Mouse (Mus musculus) E14TG2a.4 (cell line): Measurements from ENCODE around the gene Vsx2.

Experiments used
- H3K27me3 ChIP-seq: 2 replicates; pipeline ENCODE4 v1.6.1; 2014; ENCODE audit warnings: low read length, control low read depth; ENCODE audit not compliant: insufficient read depth
- H3K36me3 ChIP-seq: 2 replicates; pipeline ENCODE4 v1.6.1; 2014; ENCODE audit warnings: low read length, control low read depth; ENCODE audit not compliant: insufficient read depth
- H3K4me1 ChIP-seq: replicated peaks from 2 replicates; pipeline ENCODE4 v1.6.1; 2014; ENCODE audit warnings: low read depth, low read length, control low read depth
- H3K4me3 ChIP-seq: replicated peaks from 2 replicates; pipeline ENCODE4 v1.5.1; 2014; ENCODE audit warnings: mild to moderate bottlenecking, low read length
- H3K9me3 ChIP-seq: 2 replicates; pipeline ENCODE4 v1.6.1; 2014; ENCODE audit warnings: low read length, control low read depth
- CTCF ChIP-seq: conservative IDR thresholded peaks from 2 replicates; pipeline ENCODE4 v1.5.1; 2014; ENCODE audit warnings: low read length
- NANOG ChIP-seq: IDR thresholded peaks from 2 replicates; pipeline ENCODE4 v1.6.1; 2014; ENCODE audit warnings: borderline replicate concordance, low read length, mixed read lengths
- POU5F1 ChIP-seq: IDR thresholded peaks from 2 replicates; pipeline ENCODE4 v1.6.1; 2014; ENCODE audit warnings: low read length, borderline replicate concordance

The Vsx2 gene

GRCm38 (mm10) chr12:84567576-84567975 is 2.0 kb upstream of the Vsx2 start:
- no peaks in the 10 kb centered on the region for H3K9me3 ChIP-seq
- TF ChIP-seq POU5F1 = no peak
- no peak for TF ChIP-seq CTCF
- no peak for TF ChIP-seq NANOG
- peaks cover 65% of the 10 kb centered on the region for H3K4me1 ChIP-seq
- H3K4me3 ChIP-seq = no peak overlapping the region
- H3K36me3 ChIP-seq = no peaks in the 10 kb centered on the region
- peaks cover 52% of the 10 kb centered on the region for H3K27me3 ChIP-seq

GRCm38 (mm10) chr12:84569976-84570693 is 573 bp downstream of the Vsx2 start:
- peaks cover 52% of the 10 kb centered on the region for H3K4me1 ChIP-seq
- no peaks in the 10 kb centered on the region for H3K36me3 ChIP-seq
- H3K4me3 ChIP-seq = peak overlapping the region; percentile 66
- TF ChIP-seq NANOG = no peak
- no peak for TF ChIP-seq POU5F1
- TF ChIP-seq CTCF = no peak
- H3K27me3 ChIP-seq = peaks cover 75% of the 10 kb centered on the region
- no peaks in the 10 kb centered on the region for H3K9me3 ChIP-seq

- H3K9me3 ChIP-seq = no peaks in the 10 kb centered on the region
- peaks cover 81% of the 10 kb centered on the region for H3K27me3 ChIP-seq
- H3K36me3 ChIP-seq = no peaks in the 10 kb centered on the region
- peaks cover 52% of the 10 kb centered on the region for H3K4me1 ChIP-seq
- no peak for TF ChIP-seq NANOG
- peak overlapping the region; percentile 66 for H3K4me3 ChIP-seq
Measured at GRCm38 (mm10) chr12:84570694-84571415, 1.3 kb downstream of the Vsx2 start.

GRCm38 (mm10) chr12:84571466-84572340 is 2.1 kb downstream of the Vsx2 start:
- TF ChIP-seq NANOG (no peak), CTCF (no peak), POU5F1 (no peak)
- H3K27me3 ChIP-seq = peaks cover 88% of the 10 kb centered on the region
- no peaks in the 10 kb centered on the region for H3K36me3 ChIP-seq
- H3K9me3 ChIP-seq = no peaks in the 10 kb centered on the region
- H3K4me1 ChIP-seq = peaks cover 52% of the 10 kb centered on the region
- peak overlapping the region; percentile 66 for H3K4me3 ChIP-seq

- H3K27me3 ChIP-seq = peaks cover 94% of the 10 kb centered on the region
- no peak for TF ChIP-seq CTCF
- TF ChIP-seq POU5F1 = no peak
- H3K36me3 ChIP-seq = no peaks in the 10 kb centered on the region
Measured at GRCm38 (mm10) chr12:84572341-84572720, 2.8 kb downstream of the Vsx2 start.

GRCm38 (mm10) chr12:84573094-84573493 is 3.5 kb downstream of the Vsx2 start:
- Histone ChIP-seq H3K4me3 (no peak overlapping the region), H3K4me1 (peaks cover 43% of the 10 kb centered on the region), H3K9me3 (no peaks in the 10 kb centered on the region), H3K36me3 (no peaks in the 10 kb centered on the region), H3K27me3 (peaks cover 88% of the 10 kb centered on the region)
- no peak for TF ChIP-seq POU5F1
- no peak for TF ChIP-seq NANOG
- TF ChIP-seq CTCF = no peak

More at GRCm38 (mm10) chr12:84572341-84572720, 2.8 kb downstream of the Vsx2 start:
- Histone ChIP-seq H3K4me1 (peaks cover 50% of the 10 kb centered on the region), H3K4me3 (peak overlapping the region; percentile 66), H3K9me3 (no peaks in the 10 kb centered on the region)

GRCm38 (mm10) chr12:84577768-84578439 is 8.3 kb downstream of the Vsx2 start:
- Histone ChIP-seq H3K4me1 (peaks cover 12% of the 10 kb centered on the region), H3K27me3 (peaks cover 40% of the 10 kb centered on the region), H3K36me3 (no peaks in the 10 kb centered on the region), H3K9me3 (peaks cover 7% of the 10 kb centered on the region; the same call in 1 of the 2 replicates), H3K4me3 (no peak overlapping the region)
- TF ChIP-seq CTCF (peak; percentile 26), POU5F1 (no peak)

GRCm38 (mm10) chr12:84578440-84578770 is 8.8 kb downstream of the Vsx2 start:
- peaks cover 35% of the 10 kb centered on the region for H3K27me3 ChIP-seq
- peaks cover 8% of the 10 kb centered on the region for H3K4me1 ChIP-seq
- peaks cover 11% of the 10 kb centered on the region; the same call in 1 of the 2 replicates for H3K9me3 ChIP-seq
- H3K36me3 ChIP-seq = no peaks in the 10 kb centered on the region
- TF ChIP-seq POU5F1 (no peak), NANOG (no peak), CTCF (0 out of 2 replicates have a peak, but pooled peaks have one; percentile 0)
- H3K4me3 ChIP-seq = no peak overlapping the region
